Mouse (Mus musculus) retina, adult 2 months (tissue): ENCODE results near the gene Rab6b.
A peak's percentile ranks its signal among the peaks of the same experiment; 100 is the strongest.
"Not testable (repeated sequence)": the region's sequence is repeated elsewhere in the genome, so short reads cannot be mapped to it uniquely, and the experiment has no call there.

Source experiments
- DNase-seq: peaks from one replicate; pipeline ENCODE4 v3.0.0-alpha.2; 2012; ENCODE audit warnings: low read depth, low spot score

The Rab6b gene

GRCm38 (mm10) chr9:103143881-103144280 lies 32.3 kb downstream of the Rab6b start:
- no peak for DNase-seq

- DNase-seq, result no peak
Observed at GRCm38 (mm10) chr9:103145351-103145750, 33.8 kb downstream of the Rab6b start.

- DNase-seq, result no peak
Observed at GRCm38 (mm10) chr9:103146257-103146656, 34.7 kb downstream of the Rab6b start.

DNA sequence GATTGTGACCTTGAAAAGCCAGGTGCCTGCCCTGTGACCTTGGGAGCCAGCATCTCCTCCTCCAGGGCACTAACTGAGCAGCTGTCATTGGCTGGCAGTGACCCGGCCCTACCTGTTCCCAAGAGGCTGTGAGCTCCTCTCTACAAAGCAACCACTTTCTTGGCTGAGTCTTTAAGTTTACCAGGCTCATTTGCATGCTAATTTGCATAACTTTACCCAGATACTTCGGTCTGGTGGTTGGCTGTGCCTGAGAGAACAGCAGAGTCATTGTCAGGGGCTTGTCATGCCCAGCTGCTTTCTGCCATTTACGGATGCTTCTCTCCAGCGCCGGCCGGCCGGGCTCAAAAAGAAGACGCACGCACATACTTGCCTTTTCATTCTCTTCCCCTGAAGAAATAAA lies 35.1 kb downstream of the Rab6b start:
- DNase-seq, result no peak

- no peak for DNase-seq
Observed at GRCm38 (mm10) chr9:103147103-103147502, 35.5 kb downstream of the Rab6b start.

GRCm38 (mm10) chr9:103149074-103149799 lies 37.6 kb downstream of the Rab6b start:
- DNase-seq, result no peak

DNA sequence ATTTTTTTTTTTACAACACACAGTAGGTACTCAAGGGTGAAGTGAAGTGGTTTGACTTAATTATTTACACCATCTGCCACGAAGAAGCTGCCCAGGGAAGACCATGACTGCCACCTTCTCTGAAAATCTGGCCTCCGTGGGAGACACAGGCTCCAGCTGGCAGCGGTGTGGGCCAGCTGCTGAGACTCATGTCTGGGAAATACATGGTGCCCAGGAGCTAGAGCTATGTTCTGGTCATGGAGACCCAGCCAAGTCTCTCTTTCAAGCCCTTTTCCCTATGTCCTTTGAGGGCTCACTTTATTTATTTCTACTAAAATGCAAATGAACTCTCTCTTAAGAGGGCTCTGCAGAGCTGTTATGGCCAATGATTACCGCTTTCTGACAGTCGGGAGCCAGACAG lies 41.7 kb downstream of the Rab6b start:
- DNase-seq, result no peak

DNA sequence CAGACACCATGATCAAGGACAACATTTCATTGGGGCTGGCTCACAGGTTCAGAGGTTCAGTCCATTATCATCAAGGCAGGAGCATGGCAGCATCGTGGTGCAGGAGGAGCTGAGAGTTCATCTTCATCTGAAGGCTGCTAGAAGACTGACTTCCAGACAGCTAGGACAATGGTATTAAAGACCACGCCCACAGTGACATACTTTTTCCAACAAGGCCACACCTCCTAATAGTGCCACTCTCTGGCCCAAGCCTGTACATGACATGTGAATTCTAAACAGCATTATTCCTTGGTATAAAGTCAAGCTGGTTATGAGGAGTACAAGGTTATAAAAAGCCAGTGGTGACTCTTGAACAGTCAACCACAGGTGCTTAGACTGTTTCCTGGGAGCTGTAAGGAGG lies 43.0 kb downstream of the Rab6b start:
- DNase-seq, result no peak

- DNase-seq, result not testable (repeated sequence)
Observed at GRCm38 (mm10) chr9:103155158-103155557, 43.6 kb downstream of the Rab6b start.

GRCm38 (mm10) chr9:103163806-103164205 lies 52.2 kb downstream of the Rab6b start:
- no peak for DNase-seq

- no peak for DNase-seq
Observed at GRCm38 (mm10) chr9:103168046-103168445, 56.5 kb downstream of the Rab6b start.

DNA sequence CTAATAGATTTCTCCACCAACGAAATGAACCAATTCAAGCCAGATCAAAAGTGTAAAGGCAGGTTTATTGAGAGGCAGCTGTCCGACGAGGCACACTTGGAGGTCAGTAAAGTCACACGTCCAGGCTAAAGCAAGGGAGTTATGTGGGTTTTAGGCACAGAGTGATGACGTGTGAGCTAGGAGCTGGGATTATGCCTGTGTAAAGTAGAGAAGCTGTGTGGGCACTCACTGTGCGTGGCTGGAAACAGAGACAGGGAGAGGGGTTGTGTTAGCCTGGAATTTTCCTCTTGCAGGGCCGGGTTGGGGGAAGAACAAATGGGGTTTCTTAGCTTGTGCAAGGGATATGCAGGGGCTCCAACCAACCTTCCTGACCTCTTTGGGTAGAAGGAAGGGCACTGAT lies 57.2 kb downstream of the Rab6b start:
- DNase-seq, result no peak

DNA sequence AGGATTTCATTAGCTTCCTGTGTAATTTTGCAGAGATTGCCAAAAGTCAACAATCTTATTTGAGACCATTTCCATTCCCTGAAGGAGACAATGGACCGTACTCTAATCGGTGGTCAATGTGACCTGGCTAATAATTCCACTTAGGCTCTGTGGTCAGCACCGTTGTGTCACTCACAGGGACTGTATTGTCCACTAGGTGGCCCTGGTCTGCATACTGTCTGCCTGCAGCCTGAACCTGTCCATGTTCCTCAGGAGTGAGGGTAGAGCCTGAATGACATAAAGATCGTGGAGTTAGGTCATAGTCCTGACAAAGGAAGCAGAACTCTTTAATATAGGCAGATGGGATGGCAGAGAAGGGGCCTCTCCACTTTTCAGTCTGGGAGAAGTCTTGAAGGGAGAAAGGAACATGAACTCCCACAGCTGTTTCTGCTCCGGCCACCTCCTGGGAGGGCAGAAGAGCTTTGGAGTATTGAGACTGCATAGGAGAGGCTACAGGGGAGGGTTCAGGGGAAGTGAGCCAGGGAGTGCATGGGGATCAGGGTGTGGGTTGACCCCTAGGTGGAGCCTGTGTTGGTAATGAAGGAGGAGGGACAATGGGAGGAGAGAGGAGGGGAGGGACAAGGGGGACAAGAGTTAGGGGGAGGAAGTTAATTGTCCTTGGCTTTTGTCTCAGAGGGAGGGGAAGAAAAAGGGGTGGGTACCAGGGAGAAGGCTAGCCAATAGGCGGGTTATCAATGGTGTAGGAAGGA lies 63.4 kb downstream of the Rab6b start:
- no peak for DNase-seq

DNA sequence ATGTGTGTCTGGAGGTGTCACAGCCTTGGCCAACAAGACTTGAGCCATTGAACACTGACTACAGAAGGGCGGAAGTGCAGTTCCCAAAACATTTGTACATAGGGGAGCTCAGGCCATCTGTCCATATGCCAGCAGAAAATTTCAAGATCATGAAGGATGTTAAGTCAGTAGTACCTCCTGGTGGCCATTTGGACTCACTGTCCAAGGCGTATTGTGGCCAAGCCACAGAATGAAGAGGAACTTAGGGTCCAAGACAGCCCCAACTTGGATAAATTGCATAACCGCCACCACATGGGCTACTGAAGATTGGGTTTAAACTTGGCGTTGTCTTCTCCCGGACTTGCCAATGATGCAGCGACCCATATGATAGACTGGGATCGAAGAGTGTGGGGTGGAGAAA lies 64.1 kb downstream of the Rab6b start:
- no peak for DNase-seq

GRCm38 (mm10) chr9:103180303-103180702 lies 68.7 kb downstream of the Rab6b start:
- DNase-seq, result no peak

DNA sequence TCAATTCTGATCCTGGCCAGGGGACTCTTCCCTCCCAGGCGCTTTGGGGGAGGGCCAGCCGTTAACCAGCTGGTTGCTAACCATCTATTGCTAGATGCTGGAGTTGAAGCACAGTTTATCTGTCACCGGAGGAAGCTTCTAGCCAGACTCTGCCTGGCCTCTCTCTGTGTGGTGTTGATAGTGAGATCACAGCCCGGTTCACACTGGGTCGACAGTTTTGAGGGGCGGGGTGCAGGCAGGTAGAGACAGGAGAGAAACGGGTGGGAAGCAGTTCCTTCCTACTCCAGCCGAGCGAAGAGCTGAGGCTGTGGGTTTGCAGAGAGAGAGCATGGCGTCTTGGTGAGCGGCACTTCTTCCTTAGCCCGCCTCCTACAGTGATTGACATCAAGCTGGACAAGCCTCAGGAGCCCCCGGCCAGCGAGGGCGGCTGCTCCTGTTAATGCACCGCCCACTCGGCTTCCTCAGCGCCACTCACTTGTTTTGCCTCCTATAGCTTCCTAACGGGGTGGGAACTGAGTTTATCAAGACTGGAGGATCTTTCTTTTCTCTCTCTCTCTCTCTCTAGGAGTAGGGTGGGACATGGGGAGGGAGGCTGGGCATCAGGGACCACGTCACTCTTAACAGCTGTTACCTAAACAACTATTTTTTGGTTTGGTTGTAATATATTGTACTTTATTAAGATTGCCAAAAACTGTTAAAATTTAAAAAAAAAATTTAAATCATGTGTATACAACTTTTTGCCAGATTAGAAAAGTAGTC lies 69.4 kb downstream of the Rab6b start:
- DNase-seq, result no peak

DNA sequence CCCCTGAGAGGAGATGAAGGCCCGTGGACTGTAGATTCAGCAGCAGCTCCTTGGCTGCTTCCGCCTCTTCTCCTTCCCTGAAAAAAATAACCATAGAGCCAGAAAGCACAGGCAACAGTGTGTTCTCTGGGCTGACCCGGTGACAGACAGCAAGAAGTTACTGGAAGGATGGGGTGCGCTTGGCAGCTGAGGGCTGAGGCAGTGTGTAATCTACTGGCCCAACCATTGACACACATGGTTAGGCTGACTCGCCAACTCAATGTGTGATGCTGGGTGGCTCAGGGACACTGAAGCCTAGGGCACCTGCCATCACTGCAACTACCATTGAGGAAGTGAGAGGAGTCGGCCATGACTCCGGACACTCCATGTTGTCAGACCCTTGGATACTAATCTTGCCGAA lies 70.3 kb downstream of the Rab6b start:
- no peak for DNase-seq

- no peak for DNase-seq
Observed at GRCm38 (mm10) chr9:103184855-103185254, 73.3 kb downstream of the Rab6b start.

GRCm38 (mm10) chr9:103185946-103186345 lies 74.4 kb downstream of the Rab6b start:
- DNase-seq, result no peak

DNA sequence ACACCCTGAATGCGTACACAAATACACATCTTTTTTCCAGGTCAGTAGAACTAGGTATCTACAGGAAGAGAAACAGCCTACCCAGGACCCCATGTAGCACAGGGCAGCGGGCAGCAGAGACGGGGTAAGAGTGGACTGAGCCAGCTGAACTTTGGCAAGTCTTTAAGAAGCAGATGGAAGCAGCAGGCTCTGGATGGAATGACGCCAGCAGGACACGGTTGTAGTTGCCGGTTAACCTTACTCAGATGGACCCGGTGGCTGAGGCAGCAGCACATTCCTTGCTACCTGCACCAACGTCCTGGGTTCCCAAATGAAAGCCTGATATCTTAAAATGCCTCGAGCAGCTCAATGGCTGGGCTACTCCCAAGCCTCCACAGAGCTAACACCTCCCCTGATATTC lies 75.2 kb downstream of the Rab6b start:
- DNase-seq, result no peak

DNA sequence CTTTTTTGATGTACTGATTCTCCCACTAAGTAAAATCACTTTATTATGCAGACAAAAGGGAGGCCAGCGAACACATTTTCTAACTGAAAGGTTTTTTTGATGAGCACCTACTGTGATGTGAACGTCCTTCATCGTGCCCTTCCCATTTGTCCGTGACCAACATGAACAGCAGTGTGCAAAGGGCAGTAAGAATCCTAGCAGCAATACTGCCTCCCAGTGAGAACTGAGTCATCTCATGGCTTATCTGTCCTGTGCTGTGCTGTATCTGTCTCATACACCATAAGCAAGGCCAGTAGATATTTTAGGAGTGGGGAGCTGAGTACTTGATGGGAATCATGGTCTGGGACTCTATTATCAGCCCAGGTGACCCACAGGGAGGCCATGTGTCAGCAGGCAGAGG lies 76.8 kb downstream of the Rab6b start:
- DNase-seq, result no peak

DNA sequence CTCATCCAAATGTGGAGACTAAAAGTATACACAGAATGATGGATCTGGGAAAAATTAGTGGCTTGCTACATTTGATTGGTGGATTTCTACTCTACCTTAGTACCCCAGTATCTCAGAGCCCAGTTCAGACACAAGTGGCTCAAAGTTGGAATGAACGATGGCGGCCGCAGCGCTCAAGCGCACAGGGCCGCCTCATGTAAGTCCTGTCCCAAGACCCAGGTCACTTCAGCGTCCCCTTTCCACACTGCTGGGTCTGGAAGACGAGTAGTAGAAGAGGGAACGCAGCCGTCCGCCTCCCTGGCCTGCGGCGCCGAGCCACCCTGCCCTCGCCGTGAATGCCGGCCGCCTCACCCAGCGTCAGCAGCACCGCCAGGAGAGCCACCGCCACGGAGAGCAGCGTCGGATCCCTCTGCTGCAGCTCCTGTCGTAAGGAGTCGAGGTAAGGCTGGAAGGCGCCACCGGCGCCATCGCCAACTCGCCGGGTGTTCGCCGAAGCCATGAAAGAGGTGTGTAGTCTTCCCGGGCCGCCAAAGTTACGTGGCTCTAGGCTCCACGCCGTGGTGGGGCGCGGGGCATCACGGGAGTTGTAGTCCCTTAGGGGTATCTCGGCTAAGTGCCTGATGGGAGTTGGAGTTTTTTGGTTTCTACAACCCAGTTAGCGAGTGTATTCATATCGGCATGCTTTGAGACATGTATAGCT lies 90.1 kb downstream of the Rab6b start, which contains the start of gene Srprb:
Srprb (minus strand) TSS at position 577 of the 700 bp plus-strand sequence.
- peak; percentile 80 for DNase-seq
